Mouse (Mus musculus): ENCODE data around the gene Zfpm1.

Zfpm1 gene

GRCm38 (mm10) chr8:122345181-122346095 is 63.5 kb downstream of the Zfpm1 start:
- DNase-seq (ENCODE audit: low read depth): no peak

GRCm38 (mm10) chr8:122347811-122348552 is 66.0 kb downstream of the Zfpm1 start:
- no peak for DNase-seq (ENCODE audit: low read depth)

- DNase-seq (ENCODE audit: low read depth): no peak
These were observed 67.7 kb downstream of the Zfpm1 start for GRCm38 (mm10) chr8:122349357-122350297.

- DNase-seq (ENCODE audit: low read depth): no peak
These were observed 68.6 kb downstream of the Zfpm1 start for GRCm38 (mm10) chr8:122350309-122351089.

GRCm38 (mm10) chr8:122354157-122354556 is 72.2 kb downstream of the Zfpm1 start:
- no peak for DNase-seq (ENCODE audit: low read depth)

DNA sequence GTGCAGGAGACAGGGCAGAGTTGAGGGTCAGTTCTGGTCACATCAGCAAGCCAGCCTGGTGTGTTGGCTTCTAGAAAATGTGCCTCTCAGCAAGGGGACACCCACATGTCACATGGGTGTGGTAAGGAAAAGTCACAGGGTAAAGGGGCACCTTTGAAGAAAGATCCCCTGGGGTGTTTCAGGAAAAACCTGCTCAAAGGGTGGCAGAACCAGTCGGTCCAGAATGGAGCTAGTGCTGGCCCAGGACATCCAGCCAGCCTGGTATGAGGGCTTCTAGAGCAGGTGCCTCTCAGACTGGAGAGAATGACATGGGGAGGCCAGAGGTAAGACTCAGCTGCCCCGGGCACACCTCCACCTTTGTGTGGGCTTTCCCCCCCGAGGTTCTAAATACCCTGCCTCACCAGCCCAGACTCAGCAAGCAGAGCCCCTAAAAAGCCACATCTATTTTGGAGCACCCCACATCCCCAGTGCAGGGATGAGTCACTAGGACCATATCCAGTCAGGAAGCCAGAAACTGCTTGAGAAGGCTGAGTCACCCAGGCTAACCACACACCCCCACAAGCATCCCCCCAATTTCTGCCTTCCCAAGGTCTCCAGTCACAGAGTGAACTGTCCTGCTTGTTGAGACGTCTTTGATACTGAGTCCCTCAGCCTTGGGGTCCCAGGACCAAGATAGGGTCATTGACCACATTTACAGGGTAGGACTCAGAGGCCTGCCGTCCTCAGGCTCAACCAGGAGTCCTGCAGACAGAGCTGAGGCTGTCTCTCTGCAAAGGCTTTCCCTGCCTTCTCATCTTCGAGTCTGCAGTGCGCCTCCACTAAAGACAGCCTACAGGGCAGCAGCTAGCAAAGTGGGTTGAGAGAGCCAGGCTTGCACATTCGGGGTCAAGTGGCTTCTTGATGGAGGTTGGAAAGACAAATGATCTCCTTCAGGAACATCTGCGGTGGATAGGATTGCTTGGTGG is 74.0 kb downstream of the Zfpm1 start:
- no peak for DNase-seq (ENCODE audit: low read depth)

- DNase-seq (ENCODE audit: low read depth): no peak
These were observed 75.3 kb downstream of the Zfpm1 start for GRCm38 (mm10) chr8:122357202-122357601.

DNA sequence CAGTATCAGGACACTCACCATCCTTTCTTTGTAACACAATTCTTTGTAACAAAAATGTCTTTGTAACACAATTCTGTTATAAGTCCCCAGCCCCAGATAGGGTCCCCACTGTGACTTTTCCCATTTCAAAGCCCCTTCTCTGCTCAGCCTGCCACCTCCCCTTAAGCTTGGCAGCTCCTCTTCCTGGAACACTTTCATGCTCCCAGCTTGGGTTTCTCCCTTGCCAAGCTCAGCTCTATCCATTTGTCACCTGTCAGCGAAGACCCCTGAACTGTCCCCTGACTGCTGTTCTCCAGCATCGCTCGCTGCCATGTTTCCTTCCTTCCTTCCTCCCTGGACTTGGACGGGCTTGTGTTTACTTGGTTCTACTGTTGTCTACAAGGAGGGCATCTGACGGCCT is 75.7 kb downstream of the Zfpm1 start:
- no peak for DNase-seq (ENCODE audit: low read depth)

DNA sequence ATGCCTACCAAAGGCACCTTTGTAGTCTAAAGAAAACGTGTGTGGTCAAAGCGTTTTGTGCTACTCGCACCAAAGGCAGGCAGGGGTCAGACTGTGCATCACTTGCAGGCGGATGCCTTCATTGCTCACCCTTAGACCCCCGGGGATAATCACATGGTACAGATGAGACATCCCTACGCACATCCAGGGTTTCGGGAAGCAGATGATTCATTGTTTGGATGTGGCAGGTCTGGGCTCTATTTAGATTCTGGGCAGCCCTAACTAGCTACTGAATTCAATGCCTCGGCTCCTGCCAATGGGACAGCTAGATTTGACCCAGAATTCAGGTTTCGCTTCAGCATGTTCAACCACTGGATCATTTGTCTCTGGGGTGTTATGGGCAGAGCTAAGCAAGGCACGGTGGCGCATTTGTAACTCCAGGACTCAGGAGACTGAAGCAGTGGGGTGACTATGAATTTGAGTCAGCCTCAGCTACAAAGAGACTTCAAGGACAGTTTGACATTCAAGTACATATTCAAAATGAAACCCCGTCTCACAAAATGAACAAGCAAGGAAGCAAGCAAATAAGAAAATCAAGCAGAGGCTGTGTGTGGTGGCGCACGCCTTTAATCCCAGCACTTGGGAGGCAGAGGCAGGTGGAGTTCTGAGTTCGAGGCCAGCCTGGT is 77.3 kb downstream of the Zfpm1 start:
- DNase-seq (ENCODE audit: low read depth): no peak

DNA sequence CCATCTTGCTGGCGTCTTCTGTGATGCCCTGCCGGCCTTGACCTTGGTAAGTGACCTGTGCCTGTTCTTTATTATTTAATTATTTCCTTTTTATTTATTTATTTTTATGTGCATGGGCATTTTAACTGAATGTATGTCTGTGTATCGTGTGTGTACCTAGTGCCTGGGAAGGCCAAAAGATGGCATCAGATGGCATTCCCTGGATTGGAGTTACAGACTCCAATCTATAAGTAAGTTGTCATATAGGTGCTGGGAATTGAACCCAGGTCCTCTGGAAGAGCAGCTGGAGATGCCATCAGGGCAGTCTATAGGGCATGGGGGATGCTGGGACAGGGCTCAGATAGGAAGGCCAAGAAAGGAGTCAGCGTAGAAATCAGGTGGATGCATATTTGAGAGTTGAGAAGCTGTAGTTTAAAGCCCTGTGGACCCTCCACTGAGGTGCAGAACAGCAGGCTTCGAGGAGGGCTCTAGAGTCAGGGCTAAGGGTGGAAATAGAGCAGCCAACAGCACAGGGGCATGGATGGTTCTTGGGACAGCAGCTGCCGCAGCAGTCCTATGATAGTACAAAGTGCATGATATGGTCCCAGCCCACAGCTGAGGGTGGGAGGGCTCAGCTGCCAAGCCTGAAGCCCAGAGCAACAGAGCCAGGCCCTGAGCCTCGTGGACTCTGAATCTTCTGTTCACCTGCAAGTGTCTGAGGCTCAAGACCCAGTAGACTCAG is 78.9 kb downstream of the Zfpm1 start, which contains the start of gene Trhr2:
Trhr2 (minus strand) TSS at position 51 of the 721 bp plus-strand sequence.
- DNase-seq (ENCODE audit: low read depth): no peak

DNA sequence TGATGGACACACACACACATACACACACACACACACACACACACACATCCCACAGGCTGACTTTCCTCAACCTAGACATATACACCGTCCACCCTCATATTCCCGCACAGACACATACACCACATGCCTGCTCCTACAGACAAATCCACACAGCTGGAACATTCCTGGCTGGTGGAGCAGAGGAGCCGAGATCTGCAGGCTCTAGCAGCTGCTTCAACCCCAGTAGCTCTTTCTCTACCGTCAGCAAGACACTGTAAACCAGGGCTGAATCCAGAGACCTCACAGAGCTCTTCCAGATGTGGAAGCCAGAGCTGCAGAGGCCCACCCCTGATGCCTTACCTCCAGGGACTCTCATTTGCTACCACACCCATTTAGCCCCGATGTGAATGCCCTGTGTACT is 80.3 kb downstream of the Zfpm1 start:
- DNase-seq (ENCODE audit: low read depth): no peak

DNA sequence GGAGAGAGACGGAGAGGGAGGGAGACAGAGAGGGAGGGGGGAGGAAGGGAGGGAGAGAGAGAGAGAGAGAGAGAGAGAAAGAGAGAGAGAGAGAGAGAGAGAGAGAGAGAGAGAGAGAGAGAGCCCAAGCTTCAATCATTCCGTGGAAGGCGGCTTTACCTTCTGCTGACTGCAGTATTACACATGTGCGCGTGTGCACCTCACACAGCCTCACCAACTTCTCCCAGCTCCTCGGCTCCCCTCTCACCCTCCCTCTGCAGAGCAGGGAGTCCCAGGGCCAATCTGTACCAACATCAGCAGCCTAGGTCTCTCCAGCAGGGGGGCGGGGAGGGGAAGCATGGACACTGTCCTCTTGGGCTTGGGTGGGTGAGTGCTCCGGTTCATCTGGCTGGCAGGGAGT is 81.0 kb downstream of the Zfpm1 start:
- no peak for DNase-seq (ENCODE audit: low read depth)

GRCm38 (mm10) chr8:122368494-122368893 is 86.6 kb downstream of the Zfpm1 start:
- DNase-seq (ENCODE audit: low read depth): no peak

DNA sequence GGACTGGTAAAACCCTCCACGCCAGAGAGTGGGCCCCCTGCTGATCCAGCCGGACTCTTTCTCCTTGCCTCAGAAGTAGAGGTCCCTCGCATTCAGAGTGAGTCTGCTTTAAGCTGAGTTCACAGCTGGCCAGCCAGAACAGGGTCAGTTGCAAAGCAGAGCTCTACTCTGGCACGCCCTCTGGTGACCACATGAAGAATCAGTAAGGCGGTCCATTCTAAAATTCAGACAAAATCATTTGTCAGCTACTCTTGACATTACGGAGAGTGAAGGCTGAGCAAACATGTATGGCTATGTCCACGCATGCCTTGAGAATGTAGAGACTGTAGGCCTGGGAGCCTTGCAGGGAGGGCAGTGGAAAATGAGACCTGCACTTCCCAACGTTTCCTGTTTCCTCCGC is 87.7 kb downstream of the Zfpm1 start:
- DNase-seq (ENCODE audit: low read depth): peak; percentile 60

DNA sequence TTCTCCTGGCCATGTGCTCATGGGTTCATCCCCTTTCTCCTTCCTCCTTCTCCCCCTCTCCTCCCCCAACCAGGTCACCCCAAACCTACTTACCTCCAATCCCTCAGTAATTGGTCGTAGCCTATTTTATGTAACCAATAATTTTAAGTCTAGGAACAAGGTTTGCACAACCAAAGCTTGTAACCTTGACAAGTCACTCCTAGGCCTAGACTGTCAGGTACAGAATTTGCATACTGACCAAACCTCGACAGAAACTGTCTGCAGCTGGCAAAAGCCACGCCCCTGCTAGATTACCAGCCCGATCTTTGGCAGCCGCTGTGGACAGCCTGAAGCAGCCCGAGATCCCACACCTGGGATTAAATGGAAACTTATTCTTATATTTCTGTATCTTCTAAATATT is 89.8 kb downstream of the Zfpm1 start:
- DNase-seq (ENCODE audit: low read depth): no peak

DNA sequence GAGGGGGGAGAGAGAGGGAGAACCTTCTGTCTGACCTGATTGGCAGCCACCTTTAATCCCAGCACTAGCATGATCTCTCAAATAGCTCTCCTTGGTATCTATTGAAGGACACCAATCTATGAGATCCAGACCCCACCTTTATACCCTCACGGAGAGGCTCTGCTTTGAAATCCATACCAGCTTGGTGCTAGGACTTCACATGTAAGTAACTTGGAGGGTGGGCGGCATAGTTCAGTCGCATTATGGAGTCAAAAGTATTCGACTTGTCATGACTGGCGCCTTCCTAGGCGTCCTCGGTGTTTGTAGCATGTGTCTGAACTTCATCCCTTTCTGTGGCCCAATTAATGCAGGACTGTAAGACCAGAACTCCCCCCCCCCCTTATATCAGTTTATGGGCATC is 93.4 kb downstream of the Zfpm1 start:
- DNase-seq (ENCODE audit: low read depth): peak; percentile 21

DNA sequence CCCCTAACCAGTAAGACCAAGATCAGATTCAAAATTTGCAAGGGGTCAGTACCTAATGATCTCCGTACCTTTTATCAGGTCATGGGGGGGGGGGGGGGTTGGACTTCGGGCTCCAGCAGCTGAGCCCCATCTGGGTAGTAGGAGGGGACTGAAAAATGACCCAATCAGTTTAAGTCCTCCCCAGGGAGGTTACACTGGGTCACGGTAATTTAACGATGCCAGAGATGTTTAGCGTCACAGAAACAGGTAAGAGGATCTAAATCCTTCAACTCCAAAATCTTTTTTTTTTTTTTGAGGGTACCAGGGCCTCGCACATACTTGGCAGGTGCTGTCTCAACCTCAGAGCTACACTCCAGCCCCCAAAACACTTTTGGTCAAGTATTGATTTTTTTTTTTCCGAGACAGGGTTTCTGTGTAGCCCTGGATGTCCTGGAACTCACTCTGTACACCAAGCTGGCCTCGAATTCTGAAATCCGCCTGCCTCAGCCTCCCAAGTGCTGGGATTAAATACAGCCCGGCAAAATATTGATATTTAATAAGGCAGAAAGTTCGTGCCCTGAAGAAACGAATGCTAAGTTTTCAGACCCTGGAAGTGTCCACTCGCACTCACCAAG is 93.9 kb downstream of the Zfpm1 start:
- no peak for DNase-seq (ENCODE audit: low read depth)

Measured in naive thymus-derived CD4-positive, alpha-beta T cell, adult 2 months (primary cell).